ENCODE assay signal across 8 mouse cellular contexts in the genomic region with DNA sequence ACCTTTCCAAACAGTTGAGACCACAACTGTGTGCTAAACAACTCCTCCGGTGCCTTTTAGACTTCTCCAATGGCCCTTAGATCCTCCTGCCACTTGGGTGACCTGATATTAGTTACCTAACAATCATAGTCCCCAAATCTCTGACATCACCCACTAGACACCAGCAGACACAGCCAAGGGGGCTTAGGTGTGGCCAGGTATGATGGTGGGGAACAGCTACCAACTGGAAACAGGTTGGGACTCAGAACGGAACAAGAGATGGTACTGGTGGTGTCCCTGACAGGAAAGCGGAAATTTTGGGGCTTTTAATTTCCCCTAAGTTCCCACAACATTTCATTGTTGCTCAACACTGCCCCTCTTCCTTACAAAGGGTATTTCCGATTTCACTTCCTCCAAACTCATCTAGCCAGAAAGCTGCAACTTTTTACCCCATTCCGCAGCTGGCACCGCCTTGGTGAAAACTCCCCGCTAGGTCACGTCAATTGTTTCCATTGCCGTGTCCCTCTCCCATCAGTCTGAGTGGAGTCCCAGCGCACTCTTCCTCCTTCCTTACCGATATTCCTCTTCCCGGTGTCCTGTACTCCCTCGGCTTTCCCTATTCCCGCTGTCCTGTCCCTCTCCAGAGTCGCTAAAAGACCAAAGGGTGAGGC. TPM values are rescaled to one million over a fixed set of nuclear protein-coding genes. Genes with fewer than 3 reads are reported as not detected.
DNase-seq lines count a peak whose midpoint lies in the region; ATAC-seq and TF ChIP-seq lines count a peak whose summit lies in the region.

No protein-coding gene starts in this region.

- no peaks in the 10 kb centered on the region for H3K9me3 ChIP-seq in heart, embryonic 16.5 days (replicated peaks; ENCODE audit: control insufficient read depth, low read length)

- DNase-seq in heart, adult 9 months (ENCODE audit: low spot score in 2 of 2), result peak; percentile 60 to 78
- DNase-seq in heart, postnatal 25 days (ENCODE audit: low spot score), result no peak
- DNase-seq in T-cell, adult 2 months (ENCODE audit: low spot score), result peak; percentile 75
- peak; percentile 29 for DNase-seq in lung, adult 2 months
- DNase-seq in adrenal gland, postnatal 4 days (ENCODE audit: low spot score in 2 of 2), result no peak
- DNase-seq in cerebellum, adult 11-12 months, result no peak

- H3K36me3 ChIP-seq in heart, embryonic 16.5 days (ENCODE audit: control insufficient read depth, insufficient read depth), result peaks cover 3% of the 10 kb centered on the region; the same call in 1 of the 2 replicates

- H3K4me3 ChIP-seq in heart, embryonic 16.5 days (ENCODE audit: low read length), result peak overlapping the region; percentile 78
- peak overlapping the region; percentile 82 for H3K4me3 ChIP-seq in lung, adult 2 months (replicated peaks; ENCODE audit: extremely low read depth, low read depth, low read length)
- H3K4me3 ChIP-seq in olfactory bulb, adult 2 months (ENCODE audit: insufficient read depth, low read depth, low read length), result peak overlapping the region; percentile 97

- no peaks in the 10 kb centered on the region for H3K27me3 ChIP-seq in heart, embryonic 16.5 days (ENCODE audit: control insufficient read depth, insufficient read depth, low read length)

- peak overlapping the region; percentile 74 for H3K9ac ChIP-seq in heart, embryonic 16.5 days (ENCODE audit: low read length)

- H3K4me2 ChIP-seq in heart, embryonic 16.5 days (ENCODE audit: low read depth, low read length), result peak overlapping the region; percentile 98

- peak overlapping the region; percentile 82 for H3K27ac ChIP-seq in heart, embryonic 16.5 days (ENCODE audit: low read length)
- peak overlapping the region; percentile 38; the same call in 1 of the 2 replicates for H3K27ac ChIP-seq in olfactory bulb, adult 2 months (ENCODE audit: insufficient read depth, low read depth, low read length)

- TF ChIP-seq CTCF in lung, adult 2 months (IDR thresholded peaks at IDR 0.05; ENCODE audit: insufficient read depth, low read length), result no peak
- no peak for TF ChIP-seq CTCF in olfactory bulb, adult 2 months (IDR thresholded peaks at IDR 0.05; ENCODE audit: insufficient read depth, low read depth, low read length)

- peaks cover 41% of the 10 kb centered on the region for H3K4me1 ChIP-seq in heart, embryonic 16.5 days (ENCODE audit: control insufficient read depth, insufficient read depth, low read length)
- peaks cover 18% of the 10 kb centered on the region for H3K4me1 ChIP-seq in lung, adult 2 months (ENCODE audit: control insufficient read depth, insufficient read depth, low read length)
- H3K4me1 ChIP-seq in olfactory bulb, adult 2 months (ENCODE audit: control insufficient read depth, insufficient read depth, low read length), result peaks cover 26% of the 10 kb centered on the region

- TF ChIP-seq POLR2A in lung, adult 2 months (IDR thresholded peaks at IDR 0.05; ENCODE audit: borderline replicate concordance, extremely low read depth, low read depth, low read length), result no peak; the same call in 1 of the 2 replicates
- TF ChIP-seq POLR2A in olfactory bulb, adult 2 months (IDR thresholded peaks at IDR 0.05; ENCODE audit: insufficient read depth, low read depth, low read length), result no peak

- ATAC-seq in heart, embryonic 16.5 days (replicated peaks; ENCODE audit: extremely low read depth, insufficient read depth, low FRiP score), result peak; percentile 1; the same call in 1 of the 2 replicates

- WGBS in heart, embryonic 16.5 days, result 13% methylated on average over 15 of the region's 15 CpGs
- WGBS in lung, adult 2 months, result 6% methylated on average over 15 of the region's 15 CpGs
- 9% methylated on average over 15 of the region's 15 CpGs for WGBS in olfactory bulb, adult 2 months

- intact Hi-C loops in heart, postnatal 25 days (cut with DNase I), result no loop called here

RNA-seq across cellular contexts. Expression of a gene that starts 0.7 kb away (rescaled TPM):
- 100 to 1,000 TPM; 119 to 139 TPM for total RNA-seq in heart, postnatal 25 days (2021)
- 63.7 and 73.2 TPM in 2 replicates for polyA plus RNA-seq in heart, embryonic 16.5 days (2015; fragmentation: Nextera tagmentation; extraction: Ambion mirVana)
- polyA plus RNA-seq in lung, adult 2 months (2012; rRNA removed), result 399 and 593 TPM in 2 replicates
- polyA plus RNA-seq in olfactory bulb, adult 2 months (2012; ENCODE audit: insufficient read depth, insufficient read length, low replicate concordance, missing spikeins), result not detected in 2 replicates
- total RNA-seq in adrenal gland, postnatal 4 days (2021), result 10 to 100 TPM; 88.2 to 90.2 TPM

RNA-seq across cellular contexts. Expression of a gene that starts 30.4 kb away (rescaled TPM):
- 10 to 100 TPM in 1 of 2 experiments, 1 to 10 TPM in 1; 9.4 to 12.0 TPM for total RNA-seq in heart, postnatal 25 days (2021)
- polyA plus RNA-seq in heart, embryonic 16.5 days (2015; fragmentation: Nextera tagmentation; extraction: Ambion mirVana), result 0.64 and 0.67 TPM in 2 replicates
- polyA plus RNA-seq in lung, adult 2 months (2012; rRNA removed), result 132 and 133 TPM in 2 replicates
- not detected in 2 replicates for polyA plus RNA-seq in olfactory bulb, adult 2 months (2012; ENCODE audit: insufficient read depth, insufficient read length, low replicate concordance, missing spikeins)
- 10 to 100 TPM; 18.4 to 20.6 TPM for total RNA-seq in adrenal gland, postnatal 4 days (2021)

RNA-seq across cellular contexts. Expression of a gene that starts 34.4 kb away (rescaled TPM):
- total RNA-seq in heart, postnatal 25 days (2021), result 10 to 100 TPM; 22.0 to 22.2 TPM
- 8.0 and 8.9 TPM in 2 replicates for polyA plus RNA-seq in heart, embryonic 16.5 days (2015; fragmentation: Nextera tagmentation; extraction: Ambion mirVana)
- polyA plus RNA-seq in lung, adult 2 months (2012; rRNA removed), result 37.0 and 37.7 TPM in 2 replicates
- polyA plus RNA-seq in olfactory bulb, adult 2 months (2012; ENCODE audit: insufficient read depth, insufficient read length, low replicate concordance, missing spikeins), result not detected in 2 replicates
- total RNA-seq in adrenal gland, postnatal 4 days (2021), result 10 to 100 TPM; 40.0 to 41.1 TPM

RNA-seq across cellular contexts. Expression of a gene that starts 40.2 kb away (rescaled TPM):
- total RNA-seq in heart, postnatal 25 days (2021), result 10 to 100 TPM; 33.6 to 38.0 TPM
- polyA plus RNA-seq in heart, embryonic 16.5 days (2015; fragmentation: Nextera tagmentation; extraction: Ambion mirVana), result 22.6 and 23.4 TPM in 2 replicates
- 58.7 and 88.5 TPM in 2 replicates for polyA plus RNA-seq in lung, adult 2 months (2012; rRNA removed)
- not detected in 2 replicates for polyA plus RNA-seq in olfactory bulb, adult 2 months (2012; ENCODE audit: insufficient read depth, insufficient read length, low replicate concordance, missing spikeins)
- total RNA-seq in adrenal gland, postnatal 4 days (2021), result 10 to 100 TPM; 68.4 to 71.2 TPM

RNA-seq across cellular contexts. Expression of a gene that starts 49.7 kb away (rescaled TPM):
- not detected for total RNA-seq in heart, postnatal 25 days (2021)
- 0.25 TPM in 1 of 2 replicates, not detected in the other for polyA plus RNA-seq in heart, embryonic 16.5 days (2015; fragmentation: Nextera tagmentation; extraction: Ambion mirVana)
- polyA plus RNA-seq in lung, adult 2 months (2012; rRNA removed), result 1.7 and 2.6 TPM in 2 replicates
- polyA plus RNA-seq in olfactory bulb, adult 2 months (2012; ENCODE audit: insufficient read depth, insufficient read length, low replicate concordance, missing spikeins), result not detected in 2 replicates
- 10 to 100 TPM; 40.5 to 50.4 TPM for total RNA-seq in adrenal gland, postnatal 4 days (2021)

Comparison
In these comparisons a context has a peak if more than half of its experiments do, and no peak if none do; other contexts are left out.
1. DNase-seq: peak in heart, adult 9 months (2 of 2), T-cell, adult 2 months (single experiment) and lung, adult 2 months (single experiment); none in heart, postnatal 25 days (single experiment), adrenal gland, postnatal 4 days (0 of 2) and cerebellum, adult 11-12 months (single experiment).
2. RNA of a gene that starts 0.7 kb away (polyA plus RNA-seq): 399 to 593 TPM in lung, adult 2 months and 63.7 to 73.2 TPM in heart, embryonic 16.5 days; not detected in olfactory bulb, adult 2 months; every median in the first group is over 10 times any median in the second.
3. Peak in every context shown above with its lines, with median percentiles within 50 percentile points of each other: H3K4me3 ChIP-seq.